Mouse (Mus musculus) liver, embryonic 13.5 days (tissue): ENCODE measurements around the gene Sh3pxd2b. TPM values are rescaled to one million over a fixed set of nuclear protein-coding genes. Genes with fewer than 3 reads are reported as not detected.

Experiments
- ATAC-seq: fragments of 200-750 bp; cut with Nextera tagmentation; 2 replicates; pipeline ENCODE4 v1.8.0; 2017; ENCODE audit warnings: low read depth, mild to moderate bottlenecking, moderate number of reproducible peaks, moderate library complexity
- DNase-seq: peaks from one replicate; pipeline ENCODE4 v3.0.0; 2022
- H3K27ac ChIP-seq: fragments of 300-500 bp; sonication (generic); 2 replicates; pipeline ENCODE4 v1.5.1; 2015; ENCODE audit warnings: moderate library complexity, mild to moderate bottlenecking, inconsistent platforms
- H3K27me3 ChIP-seq: fragments of 300-500 bp; sonication (generic); 2 replicates; pipeline ENCODE4 v1.6.1; 2015; ENCODE audit warnings: mild to moderate bottlenecking, inconsistent platforms
- H3K36me3 ChIP-seq: fragments of 300-500 bp; sonication (generic); 2 replicates; pipeline ENCODE4 v1.6.1; 2015; ENCODE audit warnings: mild to moderate bottlenecking, inconsistent platforms
- H3K4me1 ChIP-seq: fragments of 300-500 bp; sonication (generic); replicated peaks from 2 replicates; pipeline ENCODE4 v1.6.1; 2015; ENCODE audit warnings: inconsistent platforms
- H3K4me2 ChIP-seq: fragments of 300-500 bp; sonication (generic); 2 replicates; pipeline ENCODE4 v1.6.1; 2015; ENCODE audit warnings: inconsistent platforms, mild to moderate bottlenecking, moderate library complexity
- H3K4me3 ChIP-seq: fragments of 300-500 bp; sonication (generic); replicated peaks from 2 replicates; pipeline ENCODE4 v1.5.1; 2015; ENCODE audit warnings: mild to moderate bottlenecking, inconsistent platforms
- H3K9ac ChIP-seq: fragments of 300-500 bp; sonication (generic); 2 replicates; pipeline ENCODE4 v1.6.1; 2015; ENCODE audit warnings: mild to moderate bottlenecking, inconsistent platforms
- H3K9me3 ChIP-seq: fragments of 300-500 bp; sonication (generic); replicated peaks from 2 replicates; pipeline ENCODE4 v1.6.1; 2016; ENCODE audit warnings: inconsistent platforms
- WGBS: fragments of 180-500 bp; shearing (Covaris S2); methylation state at CpG from one replicate; pipeline ENCODE4 v1.1.7; 2015; ENCODE audit not compliant: insufficient replicate concordance; 5-methylcytosine and 5-hydroxymethylcytosine counted together
- polyA plus RNA-seq: library from polyadenylated mRNA; unstranded; fragments of >200 nt; fragmentation: Nextera tagmentation; extraction: Ambion mirVana; gene quantifications from 2 replicates; pipeline ENCODE4 v1.2.1, GENCODE M21; 2015

The Sh3pxd2b gene
- polyA plus RNA-seq, 1 experiment from 2014 or later, result 0.84 TPM

DNA sequence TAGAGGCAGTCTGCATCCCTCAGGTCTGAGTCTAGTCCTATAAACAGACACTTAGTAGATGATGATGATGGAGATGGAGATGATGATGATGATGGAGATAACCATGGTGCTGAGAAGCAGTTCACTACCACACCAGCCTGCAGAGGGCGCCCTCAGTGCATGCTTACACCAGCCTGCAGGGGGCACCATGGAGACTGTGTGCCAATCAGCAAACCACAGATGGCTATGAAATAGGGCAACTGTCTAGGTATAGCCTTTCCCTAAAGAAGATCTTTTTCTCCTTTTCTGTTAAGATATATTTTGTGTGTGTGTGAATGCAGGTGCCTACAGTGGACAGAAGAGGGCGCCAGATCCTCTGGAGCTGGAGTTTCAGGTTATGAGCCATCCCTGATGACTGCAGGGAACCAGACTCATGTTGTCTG is 4.8 kb upstream of the Sh3pxd2b start:
- H3K4me1 ChIP-seq, result peaks cover 17% of the 10 kb centered on the region
- no peaks in the 10 kb centered on the region for H3K9me3 ChIP-seq
- DNase-seq, result peak; percentile 34
- H3K27me3 ChIP-seq, result peaks cover 54% of the 10 kb centered on the region
- ATAC-seq, result no peak
- H3K36me3 ChIP-seq, result no peaks in the 10 kb centered on the region
- H3K4me3 ChIP-seq, result no peak overlapping the region
- WGBS, result 6% methylated on average over 2 of the region's 2 CpGs
- no peak overlapping the region for H3K9ac ChIP-seq
- no peak overlapping the region for H3K27ac ChIP-seq
- no peak overlapping the region for H3K4me2 ChIP-seq

DNA sequence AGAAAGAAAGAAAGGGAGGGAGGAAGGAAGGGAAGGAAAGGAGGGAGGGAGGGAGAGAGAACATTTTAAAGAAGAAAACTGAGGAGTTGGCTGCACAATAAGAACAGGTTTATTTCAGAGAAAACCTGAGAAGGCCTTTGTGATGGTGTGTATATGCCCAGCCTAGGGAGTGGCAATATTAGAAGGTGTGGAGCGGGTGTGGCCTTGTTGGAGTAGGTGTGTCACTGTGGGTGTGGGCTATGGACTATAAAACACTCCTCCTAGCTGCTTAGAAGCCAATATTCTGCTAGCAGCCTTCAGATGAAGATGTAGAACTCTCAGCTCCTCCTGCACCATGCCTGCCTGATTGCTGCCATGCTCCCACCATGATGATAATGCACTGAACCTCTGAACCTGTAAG is 4.3 kb upstream of the Sh3pxd2b start:
- Histone ChIP-seq H3K4me2 (no peak overlapping the region), H3K9ac (no peak overlapping the region), H3K4me3 (no peak overlapping the region), H3K36me3 (no peaks in the 10 kb centered on the region), H3K4me1 (peaks cover 23% of the 10 kb centered on the region), H3K9me3 (no peaks in the 10 kb centered on the region), H3K27ac (no peak overlapping the region), H3K27me3 (peaks cover 60% of the 10 kb centered on the region)
- DNase-seq (no peak), ATAC-seq (no peak)
- WGBS, result 60% methylated on average over 1 of the region's 1 CpGs

DNA sequence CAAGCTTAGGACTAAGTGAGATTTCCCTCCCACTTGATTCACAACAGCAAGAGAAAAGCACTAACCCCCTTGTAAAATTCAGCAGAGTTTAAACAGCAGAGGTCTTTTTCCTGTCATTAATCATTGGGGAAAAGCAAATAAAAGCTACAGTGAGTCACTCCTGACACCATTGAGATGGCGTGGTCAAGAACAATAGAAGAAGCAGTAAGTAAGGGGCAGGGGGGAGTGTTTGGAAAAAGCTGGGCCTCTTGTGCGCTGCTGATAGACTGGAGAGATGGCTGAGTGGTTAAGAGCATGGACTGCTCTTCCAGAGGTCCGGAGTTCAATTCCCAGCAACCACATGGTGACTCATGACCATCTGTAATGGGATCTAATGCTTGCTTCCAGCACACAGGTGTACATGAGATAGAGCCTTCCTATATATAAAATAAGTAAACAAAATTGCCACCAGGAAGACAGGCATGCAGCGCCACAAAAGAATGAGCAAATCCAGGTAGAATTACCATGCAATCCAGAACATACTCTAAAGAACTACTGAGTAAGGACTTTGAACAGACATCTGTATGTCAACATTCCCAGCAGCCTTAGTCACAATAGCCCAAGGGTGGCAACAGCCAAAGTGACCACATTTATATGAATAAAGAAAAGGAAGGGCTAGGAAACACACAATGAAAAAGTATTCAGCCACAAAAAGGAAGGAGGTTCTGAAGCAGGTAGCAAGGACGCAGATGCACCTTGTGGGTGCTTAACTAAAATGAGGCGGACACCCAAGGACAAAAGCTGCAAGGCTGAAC is 1.9 kb upstream of the Sh3pxd2b start:
- Histone ChIP-seq H3K27ac (no peak overlapping the region), H3K4me1 (peaks cover 34% of the 10 kb centered on the region), H3K4me3 (no peak overlapping the region), H3K9ac (no peak overlapping the region), H3K36me3 (no peaks in the 10 kb centered on the region), H3K4me2 (no peak overlapping the region), H3K27me3 (peaks cover 68% of the 10 kb centered on the region), H3K9me3 (no peaks in the 10 kb centered on the region)
- ATAC-seq, result no peak
- no peak for DNase-seq
- WGBS, result 52% methylated on average over 6 of the region's 6 CpGs

DNA sequence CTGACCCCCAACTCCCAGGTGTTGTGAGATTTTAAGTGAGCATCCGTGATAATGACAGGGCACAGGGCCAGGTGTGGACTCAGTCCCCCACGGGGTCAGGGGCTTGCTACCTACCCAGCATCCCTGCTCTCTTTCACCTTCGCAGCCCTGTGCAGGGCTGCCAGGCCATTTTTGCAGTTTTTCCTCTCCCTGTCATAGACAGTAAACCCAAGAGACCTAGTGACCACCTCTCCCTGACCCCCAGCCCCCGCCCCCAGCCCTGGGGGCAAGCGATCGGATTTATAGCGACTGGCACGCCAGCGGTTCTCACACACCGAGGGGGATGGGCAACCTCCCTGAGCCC is 385 bp upstream of the Sh3pxd2b start:
- DNase-seq, result no peak
- peak overlapping the region; percentile 65 for H3K4me3 ChIP-seq
- peaks cover 34% of the 10 kb centered on the region for H3K4me1 ChIP-seq
- H3K4me2 ChIP-seq, result peak overlapping the region; percentile 78
- ATAC-seq, result peak; percentile 18; the same call in 1 of the 2 replicates
- no peaks in the 10 kb centered on the region for H3K9me3 ChIP-seq
- H3K9ac ChIP-seq, result peak overlapping the region; percentile 70
- H3K27me3 ChIP-seq, result peaks cover 62% of the 10 kb centered on the region
- no peak overlapping the region for H3K27ac ChIP-seq
- 6% methylated on average over 10 of the region's 10 CpGs for WGBS
- no peaks in the 10 kb centered on the region for H3K36me3 ChIP-seq

DNA sequence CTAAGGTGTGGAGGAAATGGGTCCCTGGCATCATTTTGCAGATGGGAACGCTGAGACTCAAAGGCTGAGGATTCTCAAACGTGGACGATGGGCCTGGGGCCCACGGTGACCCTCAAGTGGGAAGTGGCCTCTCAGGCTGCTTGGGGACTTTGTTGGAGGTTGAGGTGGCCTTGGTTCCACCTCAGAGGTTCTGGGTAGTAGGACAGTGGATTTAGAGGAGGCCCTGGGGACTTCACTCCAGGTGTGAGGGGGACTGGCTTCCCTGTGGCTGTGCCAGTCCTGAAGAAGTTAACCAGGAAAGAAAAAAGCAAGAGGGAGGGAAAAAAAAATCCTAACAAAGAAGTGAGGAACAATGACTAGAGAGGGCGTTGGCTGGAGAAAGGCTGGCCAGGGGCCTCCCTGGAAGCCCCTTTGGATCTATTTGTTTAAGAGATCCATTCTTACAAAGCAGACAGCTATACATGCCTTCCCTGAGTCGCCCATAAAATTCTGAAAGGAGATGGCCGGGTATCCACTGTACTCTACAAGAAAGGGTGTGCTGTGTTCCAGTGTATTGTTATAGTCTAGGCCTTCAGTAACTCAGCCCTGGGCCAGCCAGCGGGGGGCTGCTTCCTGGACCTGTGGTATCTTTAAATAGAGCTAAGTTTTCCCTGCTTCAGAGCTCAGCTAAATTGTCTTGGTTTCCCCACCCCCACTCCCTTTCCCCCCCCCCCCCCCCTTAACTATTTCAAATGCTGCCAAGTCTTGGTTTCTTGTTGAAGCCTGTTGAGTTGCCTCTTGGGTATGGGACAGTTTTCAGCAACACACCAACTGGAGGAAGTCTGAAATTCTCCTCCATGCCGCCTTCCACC is 1.0 kb downstream of the Sh3pxd2b start:
- peak overlapping the region; percentile 78 for H3K4me2 ChIP-seq
- H3K27ac ChIP-seq, result no peak overlapping the region; the same call in 1 of the 2 replicates
- H3K4me1 ChIP-seq, result peaks cover 28% of the 10 kb centered on the region
- peak overlapping the region; percentile 70 for H3K9ac ChIP-seq
- no peaks in the 10 kb centered on the region for H3K9me3 ChIP-seq
- no peak for DNase-seq
- H3K36me3 ChIP-seq, result no peaks in the 10 kb centered on the region
- 28% methylated on average over 9 of the region's 9 CpGs for WGBS
- ATAC-seq, result no peak
- H3K27me3 ChIP-seq, result peaks cover 62% of the 10 kb centered on the region
- peak overlapping the region; percentile 65 for H3K4me3 ChIP-seq

GRCm38 (mm10) chr11:32349284-32349953 is 1.8 kb downstream of the Sh3pxd2b start:
- WGBS, result 48% methylated on average over 13 of the region's 13 CpGs
- H3K4me1 ChIP-seq, result peaks cover 25% of the 10 kb centered on the region
- no peaks in the 10 kb centered on the region for H3K9me3 ChIP-seq
- H3K4me3 ChIP-seq, result no peak overlapping the region
- no peak for ATAC-seq
- peaks cover 55% of the 10 kb centered on the region for H3K27me3 ChIP-seq
- H3K9ac ChIP-seq, result no peak overlapping the region
- H3K4me2 ChIP-seq, result no peak overlapping the region
- no peak overlapping the region for H3K27ac ChIP-seq
- no peak for DNase-seq
- no peaks in the 10 kb centered on the region for H3K36me3 ChIP-seq

DNA sequence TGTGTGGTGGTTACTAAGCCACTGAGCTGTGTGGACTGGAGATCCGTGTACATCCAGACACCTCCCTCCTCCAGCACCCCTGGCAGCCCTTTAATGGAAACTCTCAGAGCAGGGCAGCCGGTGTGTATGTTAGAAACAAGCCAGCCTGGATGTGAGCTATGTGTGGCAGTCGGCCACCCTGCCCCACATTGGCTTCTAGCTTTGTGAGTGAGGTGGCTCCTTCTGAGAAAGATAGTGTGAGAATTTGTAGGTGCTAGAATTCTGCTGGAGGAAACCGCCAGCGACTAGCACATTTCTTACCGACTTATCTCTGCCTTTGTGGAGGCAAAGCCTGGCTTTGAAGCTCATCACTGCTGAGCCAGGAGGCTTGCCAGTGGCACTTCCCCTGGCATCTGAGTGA is 5.3 kb downstream of the Sh3pxd2b start:
- Histone ChIP-seq H3K9ac (no peak overlapping the region), H3K36me3 (no peaks in the 10 kb centered on the region), H3K27me3 (peaks cover 21% of the 10 kb centered on the region), H3K9me3 (no peaks in the 10 kb centered on the region), H3K4me3 (no peak overlapping the region), H3K4me1 (peaks cover 19% of the 10 kb centered on the region), H3K4me2 (no peak overlapping the region), H3K27ac (no peak overlapping the region)
- DNase-seq (no peak), ATAC-seq (no peak)
- 55% methylated on average over 6 of the region's 6 CpGs for WGBS

DNA sequence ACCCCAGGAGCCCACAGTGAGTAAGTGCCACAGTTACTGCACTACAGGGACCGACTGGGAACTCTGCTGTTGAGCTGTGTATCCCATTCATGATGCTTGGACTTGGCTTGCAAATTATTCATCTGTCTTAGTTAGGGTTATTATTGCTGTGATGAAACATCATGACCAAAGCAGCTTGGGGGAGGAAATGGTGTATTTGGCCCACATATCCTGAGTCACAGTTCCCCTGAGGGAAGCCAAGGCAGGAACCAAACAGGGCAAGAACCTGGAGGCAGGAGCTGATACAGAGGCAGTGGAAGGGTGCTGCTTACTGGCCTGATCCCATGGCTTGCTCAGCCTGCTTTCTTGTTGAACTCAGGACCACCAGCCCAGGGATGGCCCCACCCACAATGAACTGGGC is 7.8 kb downstream of the Sh3pxd2b start:
- H3K9ac ChIP-seq, result no peak overlapping the region
- ATAC-seq (no peak), DNase-seq (no peak)
- H3K36me3 ChIP-seq, result no peaks in the 10 kb centered on the region
- 59% methylated on average over 1 of the region's 1 CpGs for WGBS
- no peak overlapping the region for H3K27ac ChIP-seq
- H3K27me3 ChIP-seq, result no peaks in the 10 kb centered on the region
- H3K4me2 ChIP-seq, result no peak overlapping the region
- peaks cover 5% of the 10 kb centered on the region; the same call in 1 of the 2 replicates for H3K4me1 ChIP-seq
- H3K4me3 ChIP-seq, result no peak overlapping the region
- H3K9me3 ChIP-seq, result no peaks in the 10 kb centered on the region

GRCm38 (mm10) chr11:32357686-32358085 is 10.1 kb downstream of the Sh3pxd2b start:
- H3K4me1 ChIP-seq, result peaks cover 5% of the 10 kb centered on the region; the same call in 1 of the 2 replicates
- H3K27me3 ChIP-seq, result no peaks in the 10 kb centered on the region
- H3K36me3 ChIP-seq, result no peaks in the 10 kb centered on the region
- ATAC-seq, result no peak
- H3K4me2 ChIP-seq, result no peak overlapping the region
- H3K4me3 ChIP-seq, result no peak overlapping the region
- no peak overlapping the region for H3K9ac ChIP-seq
- DNase-seq, result no peak
- no peak overlapping the region for H3K27ac ChIP-seq
- WGBS, result 43% methylated on average over 9 of the region's 9 CpGs
- no peaks in the 10 kb centered on the region for H3K9me3 ChIP-seq

- H3K4me3 ChIP-seq, result no peak overlapping the region
- H3K9ac ChIP-seq, result no peak overlapping the region
- H3K27me3 ChIP-seq, result no peaks in the 10 kb centered on the region
- H3K36me3 ChIP-seq, result no peaks in the 10 kb centered on the region
- WGBS, result 48% methylated on average over 6 of the region's 6 CpGs
- H3K27ac ChIP-seq, result no peak overlapping the region
- ATAC-seq (no peak), DNase-seq (no peak)
- no peaks in the 10 kb centered on the region for H3K9me3 ChIP-seq
- no peak overlapping the region for H3K4me2 ChIP-seq
- peaks cover 10% of the 10 kb centered on the region for H3K4me1 ChIP-seq
Observed at GRCm38 (mm10) chr11:32358399-32358798, 10.8 kb downstream of the Sh3pxd2b start.

DNA sequence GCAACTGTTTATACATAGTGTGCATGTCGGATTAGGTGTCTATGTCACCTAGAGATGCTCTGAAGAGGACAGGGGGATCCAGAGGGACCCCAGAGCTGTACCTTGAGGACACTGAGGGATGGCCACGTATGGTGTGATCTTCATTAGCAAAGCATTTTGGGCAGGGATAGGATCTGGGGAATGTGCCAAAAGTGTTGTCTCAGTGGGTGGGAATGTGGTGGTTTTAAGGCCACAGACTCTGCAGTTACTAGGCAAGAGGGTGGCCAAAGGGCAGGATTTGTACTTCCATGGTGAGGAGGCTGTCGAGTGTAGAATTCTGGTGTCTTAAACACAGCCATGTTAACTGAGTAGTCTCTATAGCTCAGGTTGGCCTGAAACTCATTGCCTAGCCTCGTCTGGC is 11.9 kb downstream of the Sh3pxd2b start:
- WGBS, result 61% methylated on average over 4 of the region's 4 CpGs
- no peak overlapping the region for H3K4me3 ChIP-seq
- no peak overlapping the region for H3K9ac ChIP-seq
- no peak overlapping the region for H3K27ac ChIP-seq
- ATAC-seq (no peak), DNase-seq (no peak)
- no peaks in the 10 kb centered on the region for H3K9me3 ChIP-seq
- H3K4me1 ChIP-seq, result peaks cover 21% of the 10 kb centered on the region
- H3K4me2 ChIP-seq, result no peak overlapping the region
- H3K27me3 ChIP-seq, result no peaks in the 10 kb centered on the region
- H3K36me3 ChIP-seq, result no peaks in the 10 kb centered on the region
